Mouse (Mus musculus) thymus, postnatal 0 days (tissue): ENCODE data around the gene Gm3045. TPM values are rescaled to one million over a fixed set of nuclear protein-coding genes. Genes with fewer than 3 reads are reported as not detected.

Experiments used
- DNase-seq: peaks from one replicate; pipeline ENCODE4 v3.0.0-alpha.2; 2015; ENCODE audit warnings: low spot score
- polyA plus RNA-seq: library from polyadenylated mRNA; unstranded; fragments of >200 nt; fragmentation: Nextera tagmentation; extraction: Ambion mirVana; gene quantifications from 2 replicates; pipeline ENCODE4 v1.2.1, GENCODE M21; 2015

Gene Gm3045
- not detected in 2 replicates for polyA plus RNA-seq

DNA sequence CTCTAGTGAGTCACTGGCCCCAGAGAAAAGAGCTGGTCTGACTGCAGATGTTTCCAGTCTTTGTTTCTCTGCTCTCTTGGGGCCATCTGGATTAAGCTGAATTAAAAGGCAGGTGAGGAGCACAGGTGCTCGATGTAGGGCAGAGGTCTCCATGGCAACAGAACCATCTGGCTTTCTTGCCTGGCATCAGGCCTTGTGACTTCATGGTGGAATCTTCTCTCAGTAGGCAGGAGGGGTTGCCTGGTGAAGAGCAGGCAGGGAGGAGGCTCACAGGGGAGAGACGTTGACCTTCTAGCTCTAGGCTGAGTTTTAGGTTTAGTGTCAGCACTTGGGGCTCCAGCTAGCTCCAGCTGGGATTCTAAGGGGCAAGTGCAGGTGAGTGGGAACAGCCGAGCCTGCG is at the start of gene Gm3045:
TSS of gene Gm3045 (plus strand) at position 230 of the 400 bp plus-strand sequence.
- no peak for DNase-seq

DNA sequence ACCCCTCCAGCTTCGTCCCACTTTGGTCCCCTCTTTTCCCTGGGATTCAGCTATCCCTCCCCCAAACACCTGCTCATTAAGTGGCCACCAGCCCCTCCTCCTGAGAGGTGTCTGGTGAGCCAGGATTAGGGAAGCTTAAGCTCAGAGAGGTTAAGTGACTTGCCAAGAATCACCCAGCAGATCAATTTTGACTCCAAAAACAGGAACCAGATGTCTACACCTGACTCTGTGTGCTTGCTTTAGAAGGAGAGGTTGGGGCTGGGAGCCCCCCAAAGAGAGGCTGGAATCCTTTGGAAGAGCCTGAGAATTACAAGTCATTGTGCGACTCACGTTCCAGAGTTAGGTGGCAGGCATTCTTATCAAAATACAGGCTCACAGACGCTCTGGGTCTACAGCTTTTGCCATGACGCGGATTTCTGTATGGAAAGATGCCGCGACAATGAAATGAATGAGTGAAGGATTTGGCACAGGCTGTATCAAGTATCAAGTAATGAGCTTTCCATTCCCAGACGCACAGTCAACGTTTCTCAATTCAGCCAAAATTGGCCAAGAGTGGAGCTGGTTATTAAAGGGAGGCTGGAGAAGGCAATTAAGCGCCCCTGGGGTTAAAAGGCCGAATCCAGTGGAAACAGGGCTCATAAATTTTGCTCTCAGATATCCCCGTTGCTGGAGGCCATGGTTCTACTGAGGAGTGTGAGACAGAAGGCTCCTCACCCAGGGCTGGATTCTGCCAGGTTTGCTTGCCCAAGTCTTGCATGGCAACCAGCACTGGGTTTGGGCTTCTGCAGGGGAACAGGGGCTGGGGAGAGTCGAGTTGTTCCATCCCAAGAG is 45.3 kb upstream of the Gm3045 start:
- no peak for DNase-seq

DNA sequence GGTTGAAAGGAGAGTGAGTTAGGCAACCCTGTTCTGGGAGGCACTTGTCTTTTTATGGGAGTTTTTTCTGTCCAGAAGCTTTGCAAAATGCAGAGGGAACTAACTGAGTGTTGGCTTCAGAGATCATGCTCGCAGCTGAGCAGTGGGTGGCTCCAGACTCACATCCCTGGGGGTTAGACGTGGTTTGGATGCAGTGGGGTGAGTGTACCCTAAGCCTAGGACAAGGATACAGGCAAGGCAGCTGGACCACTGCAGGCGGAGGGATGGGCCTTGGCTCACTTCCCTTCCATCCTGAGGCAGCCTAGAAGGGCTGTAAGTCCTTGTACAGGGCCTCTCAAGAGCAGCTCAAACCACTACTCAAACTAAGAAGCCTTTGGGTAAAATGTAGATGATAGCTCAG is 43.0 kb upstream of the Gm3045 start:
- DNase-seq, result no peak

DNA sequence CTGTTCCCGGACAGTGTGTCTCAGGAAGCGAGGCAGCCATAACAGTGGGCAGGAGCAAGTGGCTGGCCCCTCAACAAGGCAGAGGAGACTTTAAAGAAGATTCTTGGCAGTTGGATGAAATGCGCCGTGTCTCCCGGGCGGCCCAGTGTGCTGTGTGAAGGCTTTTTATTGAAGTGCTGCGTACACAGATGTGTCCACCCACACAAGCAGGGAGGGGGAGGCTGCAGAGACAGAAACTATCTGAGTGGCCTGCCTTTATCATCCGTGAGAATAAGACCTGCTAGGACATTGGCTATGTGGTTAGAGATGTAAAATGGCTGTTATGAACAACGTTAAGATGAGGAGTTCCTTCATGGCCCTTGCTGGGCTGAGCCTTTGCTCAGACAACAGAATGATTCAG is 40.0 kb upstream of the Gm3045 start:
- DNase-seq, result no peak

DNA sequence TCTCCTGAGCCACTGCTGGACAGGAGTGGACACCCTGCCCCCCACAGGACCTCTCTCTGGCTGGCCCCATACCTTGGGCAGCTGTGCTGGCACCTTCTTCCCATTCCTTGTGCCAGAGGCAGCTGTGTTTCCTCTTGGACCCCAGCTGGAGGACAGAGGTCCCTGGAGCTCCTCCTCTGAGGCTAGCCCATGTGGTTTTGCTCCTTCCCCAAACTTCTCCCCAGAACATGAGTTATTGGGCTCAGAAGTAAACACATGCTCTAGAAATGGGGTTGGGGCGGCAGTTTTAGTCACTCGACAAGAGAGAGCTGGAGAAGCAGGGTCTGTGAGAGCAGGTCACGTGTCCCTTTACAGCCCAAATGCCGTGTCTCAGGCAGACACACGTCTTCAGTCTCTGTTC is 39.0 kb upstream of the Gm3045 start:
- DNase-seq, result no peak

DNA sequence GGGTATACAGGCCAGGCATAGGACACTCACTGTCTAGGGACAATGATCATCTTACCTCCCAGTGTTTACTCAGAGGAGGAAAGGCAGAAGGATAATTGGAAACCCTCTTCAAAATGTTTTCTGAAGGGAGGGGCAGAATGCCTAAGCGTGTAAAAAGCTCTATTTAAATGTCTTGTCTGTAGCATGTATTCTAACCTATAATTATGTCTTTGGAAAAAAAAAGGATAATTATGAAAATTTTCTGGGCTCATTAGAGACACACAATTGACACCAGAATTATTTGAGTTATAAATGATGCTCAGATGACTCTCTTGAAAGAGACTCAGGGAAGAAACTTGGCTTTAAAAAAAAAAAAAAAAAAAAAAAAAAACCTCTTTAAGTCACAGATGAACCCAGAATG is 38.4 kb upstream of the Gm3045 start:
- DNase-seq, result no peak

DNA sequence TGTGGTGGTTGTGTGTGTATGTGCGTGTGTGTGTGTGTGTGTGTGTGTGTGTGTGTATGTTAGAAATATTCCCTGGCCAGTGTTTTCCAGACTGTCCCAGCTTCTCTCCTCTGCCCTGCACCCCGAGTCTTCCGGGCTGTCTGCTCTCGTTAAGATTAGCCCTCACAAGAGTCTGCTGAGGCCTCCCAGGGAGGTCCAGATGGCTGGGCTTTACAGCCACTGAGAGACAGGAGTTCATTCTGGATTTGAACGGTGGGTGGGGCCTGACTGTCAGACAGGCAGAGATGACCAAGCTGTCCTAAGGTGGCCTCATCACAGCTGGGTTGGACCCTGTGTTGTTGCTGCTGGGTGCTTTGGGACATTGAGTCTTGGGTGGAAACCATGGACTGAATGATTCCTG is 28.8 kb upstream of the Gm3045 start:
- DNase-seq, result no peak

DNA sequence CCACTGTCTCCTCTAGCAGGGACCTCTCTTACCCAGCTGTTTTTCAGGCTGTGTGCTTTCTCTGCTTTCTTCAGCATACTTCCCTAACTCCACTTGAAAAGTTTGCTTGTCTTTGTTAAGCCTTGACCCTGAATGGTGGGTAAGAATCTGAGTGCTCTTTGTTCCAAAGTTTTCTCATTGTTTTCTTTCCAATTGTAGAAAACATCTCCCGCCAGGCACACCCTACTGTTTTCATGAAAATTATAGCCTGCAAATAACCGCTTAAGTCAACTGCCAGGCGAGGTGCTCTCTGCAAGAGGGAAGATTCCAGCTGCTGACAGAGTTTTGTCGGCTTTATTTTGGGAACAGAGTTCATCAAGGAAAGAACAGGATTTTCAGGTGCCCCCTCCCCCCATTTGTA is 25.2 kb upstream of the Gm3045 start:
- DNase-seq, result no peak

DNA sequence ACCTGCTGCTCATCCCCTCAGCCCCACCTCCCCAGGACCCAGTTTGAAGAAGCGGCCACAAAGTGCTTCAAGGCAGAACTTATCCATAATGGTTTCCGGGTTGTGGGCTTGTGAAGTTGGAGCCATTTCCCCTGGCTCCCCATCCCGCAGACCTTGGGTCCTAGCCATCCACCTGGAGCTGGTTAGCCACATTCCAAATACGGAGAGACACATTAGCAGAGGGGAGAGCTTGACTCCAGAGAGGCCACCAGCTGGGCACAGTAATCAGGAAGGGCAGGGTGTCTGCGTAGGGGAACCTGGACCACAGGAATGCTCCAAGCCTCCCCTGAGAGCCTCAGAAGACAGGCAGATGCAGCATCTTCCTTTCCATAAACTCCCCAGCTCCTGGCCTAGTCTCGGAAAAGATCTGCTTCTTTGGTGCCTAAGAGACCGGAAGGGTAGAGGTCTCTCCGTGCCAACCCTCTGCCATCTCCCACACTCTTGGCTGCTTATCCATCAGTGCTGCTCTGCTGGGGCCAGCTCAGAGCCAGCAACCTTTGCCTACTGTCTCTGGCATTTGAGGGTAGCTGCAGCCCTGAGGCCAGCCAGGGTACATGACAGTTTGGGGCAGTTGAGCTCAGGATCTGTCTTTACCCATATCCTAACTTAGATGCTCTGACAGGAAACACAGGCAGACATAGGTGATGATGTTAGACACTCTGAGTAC is 22.9 kb upstream of the Gm3045 start:
- no peak for DNase-seq

DNA sequence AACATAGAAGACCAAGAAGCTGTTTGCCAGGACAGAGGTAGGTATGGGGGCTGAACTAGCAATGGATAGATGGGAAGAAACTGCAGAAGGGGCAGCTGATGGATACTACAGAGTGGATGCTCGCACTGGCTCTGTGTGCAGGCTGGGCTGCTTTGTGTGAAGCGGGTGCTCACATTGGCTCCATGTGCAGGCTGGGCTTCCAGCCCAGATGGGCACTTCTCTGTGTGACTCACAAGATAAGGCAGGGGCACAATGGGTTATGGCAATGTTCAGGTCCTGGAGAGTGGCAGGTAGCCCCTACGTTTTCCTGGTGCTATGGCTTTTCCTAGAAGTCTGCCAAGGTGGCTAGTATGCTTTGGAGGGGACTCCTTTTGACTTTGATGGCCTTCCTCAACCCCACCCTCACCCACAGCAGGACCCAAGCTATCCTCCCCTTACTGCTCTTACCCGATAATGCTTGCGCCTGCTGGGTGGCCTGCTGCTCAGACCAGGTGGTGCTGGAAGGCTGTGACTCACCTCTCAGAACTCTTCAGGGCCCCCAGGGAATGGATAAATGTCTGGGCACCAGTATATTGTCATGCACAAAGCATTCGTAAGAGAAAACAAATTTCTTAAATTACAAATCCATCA is 21.8 kb upstream of the Gm3045 start:
- no peak for DNase-seq

DNA sequence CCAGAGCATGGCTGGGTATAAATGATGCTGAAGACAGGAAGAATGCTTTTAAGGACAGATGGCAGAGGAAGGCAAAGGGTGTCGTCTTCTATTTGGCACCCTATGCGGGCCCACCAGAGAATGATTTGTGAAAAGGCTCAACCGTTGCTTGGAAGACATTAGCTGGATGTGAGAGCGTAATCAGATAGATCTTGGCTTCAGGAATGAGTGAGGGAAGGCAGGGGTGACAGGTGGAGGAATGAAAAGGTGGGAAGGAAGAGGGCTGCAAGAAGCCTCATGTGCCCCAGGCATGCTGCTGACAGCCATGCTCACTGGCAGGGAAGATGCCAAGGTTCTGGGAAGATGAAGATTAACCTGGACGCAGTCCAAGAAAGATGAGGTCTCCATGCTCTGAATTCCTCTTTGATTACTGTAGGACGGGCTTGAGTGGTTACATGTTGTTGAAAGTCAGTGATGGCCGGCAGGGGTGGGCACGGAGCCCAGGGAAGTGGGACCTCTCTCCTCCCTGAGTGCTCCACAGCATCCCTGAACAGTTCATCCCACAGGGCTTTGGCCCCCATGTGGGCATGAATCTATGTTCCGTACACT is 14.0 kb upstream of the Gm3045 start:
- DNase-seq, result no peak

DNA sequence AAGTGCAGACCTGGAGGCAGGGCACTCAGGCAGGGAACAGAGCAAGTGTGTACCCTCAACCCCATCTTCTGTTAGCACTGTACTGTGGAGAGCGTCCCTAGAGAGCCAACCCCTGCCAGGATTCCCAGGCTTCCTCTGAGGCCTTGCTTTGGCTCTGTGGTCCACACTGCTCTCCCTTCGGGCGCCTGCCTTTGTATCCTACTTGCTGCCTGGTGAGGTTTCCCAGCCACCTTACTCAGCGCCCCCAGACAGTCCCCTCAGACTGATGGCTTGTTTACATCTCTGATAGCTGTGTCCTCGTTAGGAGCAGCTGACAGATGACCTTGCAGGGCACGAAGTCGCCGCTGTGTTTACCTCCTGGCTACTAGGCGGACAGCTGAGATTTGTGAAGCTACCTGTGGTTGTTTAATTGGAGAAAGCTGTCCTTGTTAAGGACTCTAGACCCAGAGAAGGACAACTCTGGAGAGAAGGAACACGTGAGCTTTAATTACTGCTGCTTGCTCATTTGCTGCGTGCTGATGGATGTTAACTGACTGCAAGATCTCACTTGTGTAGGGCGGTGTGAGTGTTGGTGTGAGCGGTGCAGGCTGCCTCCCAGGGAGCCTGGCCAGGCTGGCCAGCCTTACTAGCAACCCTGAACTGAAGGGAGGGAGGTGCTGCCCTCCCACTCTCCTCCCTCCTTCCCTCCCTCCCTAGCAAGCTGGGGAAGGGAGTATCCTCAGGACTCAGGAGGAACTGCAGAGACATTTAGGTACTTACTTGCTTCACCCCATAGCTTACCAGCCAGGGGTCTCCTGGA is 7.5 kb upstream of the Gm3045 start:
- no peak for DNase-seq

DNA sequence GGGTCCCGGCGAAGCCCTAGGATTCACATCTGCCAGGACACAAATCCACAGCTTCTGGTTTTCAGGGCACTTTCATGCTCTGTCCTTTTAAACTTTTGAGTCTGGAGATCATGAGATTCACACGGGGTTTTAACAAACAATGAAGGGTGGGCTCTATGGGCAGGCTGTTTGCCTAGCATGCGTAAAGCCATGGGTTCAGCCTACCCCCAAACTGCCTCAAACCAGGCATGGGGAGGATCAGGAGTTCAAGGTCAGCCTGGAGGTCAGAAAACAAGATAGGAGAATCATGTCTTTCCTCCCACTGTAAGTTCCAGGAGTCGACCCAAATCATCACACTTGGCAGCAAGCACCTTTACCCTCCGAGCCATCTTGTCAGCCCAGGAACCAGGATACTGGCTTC is 6.9 kb upstream of the Gm3045 start:
- no peak for DNase-seq

DNA sequence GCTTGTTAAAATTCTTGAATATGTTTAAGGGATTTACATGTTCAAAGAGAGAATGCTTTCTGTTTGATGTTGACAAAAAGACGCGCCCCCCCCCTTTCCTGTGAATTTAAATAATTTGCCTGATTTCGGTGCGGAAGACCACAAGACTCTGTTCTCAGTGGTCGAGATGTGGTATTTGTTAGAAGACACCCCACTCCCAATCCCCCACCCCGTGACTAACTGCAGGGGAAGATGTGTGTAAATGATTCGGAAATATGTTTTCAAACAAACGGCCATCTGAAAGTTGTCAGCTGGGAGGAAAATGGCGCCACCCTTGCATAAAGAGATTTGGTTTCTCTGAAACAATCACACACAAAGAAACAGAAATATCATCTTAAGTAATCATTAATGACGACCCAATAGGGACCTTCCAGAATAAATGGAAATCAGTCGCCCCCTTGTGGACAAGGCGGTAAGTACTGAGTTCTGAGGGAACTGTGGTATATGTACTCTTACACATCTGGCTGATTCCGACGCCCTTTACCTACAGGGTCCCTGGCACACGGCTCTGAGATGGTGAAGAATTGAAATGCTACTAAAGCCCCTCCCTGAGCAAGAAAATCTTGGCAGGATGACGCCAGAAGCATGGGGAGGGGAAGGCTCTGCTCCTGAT is 4.2 kb upstream of the Gm3045 start:
- peak; percentile 36 for DNase-seq

DNA sequence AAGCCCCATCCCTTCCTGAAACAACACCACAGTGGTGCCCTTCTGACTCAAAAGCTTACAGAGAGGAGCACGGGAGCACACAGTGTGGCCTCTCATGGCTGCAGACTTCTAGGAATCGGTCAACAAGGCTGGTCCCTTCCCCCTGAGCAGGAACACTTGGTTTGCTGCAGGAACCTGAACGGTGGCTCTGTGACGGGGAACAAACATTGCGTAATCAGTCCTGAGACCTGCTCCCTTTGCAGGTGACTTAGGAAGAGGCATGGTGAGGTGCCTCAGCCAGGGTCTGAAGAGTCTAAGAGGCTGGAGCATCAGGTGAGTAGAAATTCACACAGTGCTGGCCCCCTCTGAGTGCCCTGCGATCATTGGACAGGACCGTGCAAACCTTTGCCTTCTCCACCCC is 463 bp upstream of the Gm3045 start:
- no peak for DNase-seq

DNA sequence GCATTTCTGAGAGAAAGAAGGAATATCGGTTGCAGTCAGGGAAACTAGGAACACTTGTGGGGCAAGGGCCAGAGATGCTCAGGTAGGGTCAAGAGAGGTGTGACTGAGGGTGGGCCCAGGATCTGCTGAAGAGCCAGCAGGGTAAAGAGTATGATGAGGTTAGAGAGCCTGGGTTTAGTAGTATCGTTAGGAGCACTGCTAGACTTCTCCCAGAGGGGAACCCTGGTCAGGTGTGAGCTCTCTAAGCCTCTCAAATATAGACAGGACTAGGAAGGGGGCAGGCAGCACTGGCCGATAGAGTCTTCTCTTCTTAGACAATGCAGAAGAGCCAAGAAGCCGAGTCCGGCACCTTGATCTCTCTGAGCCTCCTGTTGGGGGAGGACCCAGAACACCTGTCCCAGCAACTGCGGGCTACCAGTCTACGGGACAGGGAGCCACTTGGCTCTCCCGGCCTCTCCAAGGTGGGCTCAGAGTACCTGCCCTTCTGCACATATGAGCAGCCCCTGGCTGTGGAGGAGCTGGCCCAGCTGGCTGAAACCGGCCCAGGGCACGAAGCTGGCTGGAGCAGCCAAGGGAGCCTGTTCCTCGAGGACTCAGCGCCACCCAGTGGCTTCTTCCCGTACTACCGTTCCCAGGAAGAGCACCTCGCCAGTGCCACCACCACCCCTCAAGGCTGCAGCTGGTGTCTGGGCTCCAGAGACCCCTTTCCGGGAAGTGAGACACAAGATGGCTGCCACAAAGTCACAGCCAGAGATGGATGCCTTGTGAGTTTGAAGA is 2.5 kb downstream of the Gm3045 start:
- DNase-seq, result peak; percentile 65

DNA sequence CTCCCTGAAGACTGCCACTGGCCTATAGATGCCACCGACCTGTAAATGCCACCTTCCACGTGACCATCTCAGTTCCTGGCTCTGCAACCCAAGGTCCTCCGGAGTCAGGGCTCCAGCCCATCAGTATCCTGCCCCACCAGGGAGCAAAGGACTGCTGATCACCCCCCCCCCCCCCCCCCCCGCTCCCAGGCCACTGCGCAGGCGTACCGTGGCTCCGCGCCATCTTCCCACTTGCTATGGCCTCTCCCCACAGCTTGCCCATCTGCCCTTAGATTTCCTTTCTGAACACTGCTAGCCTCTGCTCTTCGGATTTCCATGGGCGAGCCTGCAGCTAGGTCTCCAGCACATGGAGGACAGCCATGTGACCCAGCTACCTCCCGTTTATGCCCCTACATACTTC is 6.1 kb downstream of the Gm3045 start:
- DNase-seq, result no peak

DNA sequence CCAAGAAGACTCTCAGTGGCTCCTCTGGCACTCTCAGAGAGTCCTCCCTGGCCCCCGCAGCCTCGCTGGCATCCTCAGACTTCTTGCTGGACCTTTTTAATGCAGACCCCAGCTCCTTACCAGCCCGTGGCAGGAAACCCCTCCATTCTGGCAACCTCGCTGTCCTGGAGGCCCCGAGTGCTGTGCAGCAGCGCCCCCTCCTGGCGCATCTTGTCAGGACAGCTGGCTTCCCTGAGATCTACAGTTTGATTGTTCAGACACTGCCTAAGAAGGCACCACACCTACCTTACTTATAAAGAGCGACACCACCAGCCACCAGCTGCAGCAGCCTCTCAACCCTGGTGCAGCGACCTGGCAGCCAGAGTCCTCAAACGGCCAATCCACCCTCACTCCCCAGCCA is 7.1 kb downstream of the Gm3045 start:
- DNase-seq, result peak; percentile 62

DNA sequence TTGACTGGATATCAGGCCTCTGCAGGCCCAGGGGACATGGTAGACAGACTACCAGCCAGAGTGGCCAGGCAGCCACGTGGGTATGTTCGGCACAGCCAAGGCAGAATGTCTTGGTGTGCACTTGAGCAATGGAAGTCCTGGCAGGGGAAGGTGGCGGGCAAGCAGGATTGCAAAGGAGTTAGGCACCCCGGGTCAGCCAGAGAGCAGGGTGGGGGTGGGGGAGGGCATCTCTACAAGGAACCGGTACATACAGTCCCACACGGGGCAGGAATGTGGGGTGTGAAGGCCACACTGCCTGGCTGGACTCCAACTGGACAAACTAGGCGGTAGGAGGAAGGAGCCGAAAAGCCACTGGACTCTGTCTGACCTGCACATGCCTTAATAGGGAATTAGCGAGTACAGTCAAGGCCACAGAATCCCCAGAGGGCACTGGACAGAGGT is 7.9 kb downstream of the Gm3045 start:
- DNase-seq, result no peak
